Mouse (Mus musculus) lung, adult 2 months (tissue): Measurements from ENCODE around the gene Car2.

Source experiments
- CTCF ChIP-seq: fragments of 200-500 bp; IDR thresholded peaks from 2 replicates; pipeline ENCODE4 v1.5.1; 2011; ENCODE audit warnings: mild to moderate bottlenecking, low read length, control low read depth; ENCODE audit not compliant: insufficient read depth
- POLR2A ChIP-seq: fragments of 200-500 bp; IDR thresholded peaks from 2 replicates; pipeline ENCODE4 v1.6.1; 2011; ENCODE audit warnings: low read depth, mild to moderate bottlenecking, control low read depth, low read length, borderline replicate concordance; ENCODE audit errors: extremely low read depth

GRCm38 (mm10) chr3:14863922-14864321 lies 22.2 kb upstream of the Car2 start:
- TF ChIP-seq CTCF, result no peak
- no peak for TF ChIP-seq POLR2A
